Mouse (Mus musculus) lung, adult 10 weeks (tissue): ENCODE results near the gene Baz2a. TPM values are rescaled to one million over a fixed set of nuclear protein-coding genes. Genes with fewer than 3 reads are reported as not detected.

ENCODE experiments used
- polyA plus RNA-seq: library from polyadenylated mRNA; stranded (reverse); fragments of 350-450 nt; fragmentation: Illumina TruSeq; extraction: RNeasy Lipid Tissue Mini Kit (QIAGEN cat#74804); gene quantifications from one replicate; pipeline ENCODE4 v1.2.3, GENCODE M21; 2014; ENCODE audit warnings: low read depth, low replicate concordance; ENCODE audit not compliant: insufficient read depth

Gene Baz2a
- 8.5 TPM for polyA plus RNA-seq

DNA sequence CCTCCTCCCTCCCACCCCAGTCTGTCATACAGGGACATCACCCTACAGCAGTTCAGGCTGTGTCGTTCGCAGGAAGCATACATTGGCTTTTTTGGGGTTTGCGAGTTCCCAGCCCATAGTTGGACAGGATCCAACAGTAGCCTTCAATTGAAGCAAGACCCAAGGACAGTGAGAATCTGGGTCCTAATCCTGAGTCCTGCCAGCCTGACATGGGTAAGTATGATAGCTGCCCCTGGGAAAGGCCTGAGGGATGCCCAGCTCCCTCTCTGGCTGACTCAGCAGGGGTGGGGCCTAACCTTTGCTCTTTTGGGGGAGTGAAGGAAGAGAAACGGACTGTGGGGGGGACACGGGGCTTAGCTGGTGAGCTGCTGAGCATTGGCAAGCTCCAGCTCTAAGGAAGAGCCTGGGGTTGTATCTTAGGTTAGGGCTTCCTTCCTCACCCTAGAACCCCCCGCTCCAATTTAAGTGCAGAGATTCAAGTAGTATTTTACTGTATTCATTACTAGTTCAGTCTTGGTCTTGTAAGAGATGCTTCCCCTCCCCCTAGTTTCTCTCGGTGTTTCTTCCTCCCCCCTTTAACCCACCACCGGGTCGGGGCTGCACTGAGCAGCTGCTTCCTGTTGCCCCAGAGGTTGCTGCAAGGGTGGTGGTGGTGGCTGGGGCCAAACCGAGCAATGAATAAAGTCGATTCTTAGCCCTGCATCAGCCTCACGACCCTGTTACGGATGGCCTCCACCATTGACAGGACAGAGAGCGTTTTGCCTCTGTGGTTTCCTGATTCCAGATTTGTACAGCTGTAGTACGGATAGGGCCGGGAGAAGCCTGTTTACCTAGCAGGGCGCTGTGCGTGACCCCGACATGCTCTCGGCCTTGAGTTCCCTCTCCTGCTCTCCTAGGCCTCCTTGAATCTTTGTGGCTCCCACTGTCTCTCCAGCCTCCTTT, at the start of gene Baz2a:
Gene Baz2a (plus strand): TSS at position 14 of the 942 bp plus-strand sequence.

DNA sequence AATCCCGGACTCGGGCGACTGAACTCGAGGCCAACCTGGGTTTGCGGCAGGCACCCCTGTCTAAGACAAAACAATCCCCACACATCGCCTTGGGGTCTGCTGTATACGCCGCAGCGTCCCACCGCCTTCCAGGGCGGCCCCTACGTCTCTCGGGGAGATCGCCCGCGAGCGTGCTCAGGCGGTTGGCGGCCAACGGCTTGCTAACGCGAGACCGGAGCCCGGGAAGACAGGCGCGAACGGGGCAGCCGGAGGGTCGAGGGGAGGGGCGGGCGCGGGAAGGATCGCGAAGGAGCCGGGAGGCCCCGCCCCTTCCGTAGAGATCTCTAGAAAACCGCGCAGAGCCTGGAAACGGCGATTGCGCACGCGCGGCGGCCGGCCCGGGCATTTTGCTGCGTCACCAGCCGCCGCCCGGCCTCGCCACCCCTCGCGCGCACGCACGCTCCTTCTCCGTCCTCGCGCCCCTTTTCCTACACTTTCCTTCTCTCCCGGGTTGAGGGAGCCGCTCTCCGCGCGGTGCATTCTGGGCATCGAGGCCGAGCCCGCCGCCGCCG, 32.7 kb upstream of the Baz2a start, which contains the start of gene Ptges3:
Gene Ptges3 (plus strand): TSS at position 354 of the 551 bp plus-strand sequence.

DNA sequence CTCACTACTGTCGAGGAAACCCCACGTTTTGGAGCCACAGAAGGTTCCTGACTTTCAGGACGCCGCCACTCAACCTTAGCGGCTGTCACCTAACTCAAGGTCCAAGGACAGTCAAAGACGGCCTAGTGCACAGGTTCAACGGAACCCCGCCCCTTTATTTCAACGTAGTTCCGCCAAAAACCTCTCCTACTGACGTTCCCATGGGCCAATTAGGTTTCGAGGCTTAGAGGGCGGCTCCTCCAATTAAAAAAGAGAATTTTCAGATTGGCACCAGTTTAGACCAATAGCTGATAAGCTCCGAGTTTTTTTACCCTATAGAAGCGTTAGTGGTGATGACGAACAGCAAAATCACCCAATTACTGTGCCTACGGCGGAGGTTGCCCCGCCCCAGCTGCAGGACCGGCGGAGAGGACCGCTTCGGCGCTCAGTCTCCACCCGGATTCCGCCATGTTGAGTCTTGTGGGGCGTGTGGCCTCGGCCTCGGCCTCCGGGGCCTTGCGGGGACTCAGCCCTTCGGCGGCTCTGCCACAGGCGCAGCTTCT, 8.4 kb upstream of the Baz2a start, which contains the start of gene Atp5b:
Gene Atp5b (plus strand): TSS at position 394 of the 542 bp plus-strand sequence.

Other genes starting within 250 kb of the Baz2a start
- gene Rdh19, start 241.6 kb upstream of the Baz2a start, polyA plus RNA-seq: not detected
- not detected for gene Rdh16f2, start 225.1 kb upstream of the Baz2a start, polyA plus RNA-seq
- gene Rdh7, start 202.8 kb upstream of the Baz2a start, polyA plus RNA-seq: not detected
- gene Sdr9c7, start 193.1 kb upstream of the Baz2a start, polyA plus RNA-seq: not detected
- gene Hsd17b6, start 84.0 kb upstream of the Baz2a start, polyA plus RNA-seq: not detected
- 6.5 TPM for gene Prim1, start 76.4 kb upstream of the Baz2a start, polyA plus RNA-seq
- gene Naca, start 56.0 kb upstream of the Baz2a start, polyA plus RNA-seq: 825 TPM
- 115 TPM for gene Ptges3, start 32.6 kb upstream of the Baz2a start, polyA plus RNA-seq
- gene Atp5b, start 8.3 kb upstream of the Baz2a start, polyA plus RNA-seq: 646 TPM
- 47.3 TPM for gene Rbms2, start 88.7 kb downstream of the Baz2a start, polyA plus RNA-seq
- 0.59 TPM for gene Gls2, start 102.9 kb downstream of the Baz2a start, polyA plus RNA-seq
- 8.9 TPM for gene Spryd4, start 120.2 kb downstream of the Baz2a start, polyA plus RNA-seq
- not detected for gene Mip, start 134.3 kb downstream of the Baz2a start, polyA plus RNA-seq
- 10.7 TPM for gene Timeless, start 140.5 kb downstream of the Baz2a start, polyA plus RNA-seq
- gene Apon, start 162.5 kb downstream of the Baz2a start, polyA plus RNA-seq: not detected
- 0.19 TPM for gene Apof, start 177.1 kb downstream of the Baz2a start, polyA plus RNA-seq
- 11.8 TPM for gene Stat2, start 179.0 kb downstream of the Baz2a start, polyA plus RNA-seq
- not detected for gene Il23a, start 207.2 kb downstream of the Baz2a start, polyA plus RNA-seq
- gene Pan2, start 211.8 kb downstream of the Baz2a start, polyA plus RNA-seq: 7.8 TPM
- gene Cnpy2, start 230.9 kb downstream of the Baz2a start, polyA plus RNA-seq: 144 TPM
- gene Cs, start 246.2 kb downstream of the Baz2a start, polyA plus RNA-seq: 59.3 TPM